9 mouse cellular contexts compared by ENCODE assay signal in the genomic region with DNA sequence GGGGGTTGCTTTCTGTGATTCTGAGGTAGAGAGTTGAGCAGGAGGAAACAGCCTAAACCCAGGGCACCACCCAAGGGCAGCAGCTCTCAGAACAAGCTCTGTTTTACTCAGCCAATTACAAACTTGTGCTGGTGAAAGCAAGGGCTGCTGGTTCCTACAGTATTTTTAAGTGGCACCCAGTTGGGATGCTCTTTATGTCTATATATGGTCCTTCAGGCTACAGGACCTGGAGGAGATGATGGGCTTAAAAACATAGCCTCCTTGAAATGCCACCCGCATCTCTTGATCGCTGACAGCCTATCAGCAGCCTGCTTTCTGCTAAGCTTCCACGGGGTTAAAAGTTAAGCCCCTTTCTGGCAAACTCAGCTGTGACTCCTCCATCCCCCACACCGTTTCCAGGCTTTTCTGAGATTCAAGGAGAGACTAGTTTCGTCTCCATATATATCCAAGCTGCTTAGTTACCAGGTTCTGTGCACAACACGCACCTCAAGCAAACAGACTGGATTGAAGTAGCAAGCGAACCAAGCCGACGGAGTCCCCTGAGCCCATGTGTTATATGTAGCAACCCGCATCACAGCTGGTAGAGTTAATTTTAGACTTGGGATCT. TPM values are rescaled to one million over a fixed set of nuclear protein-coding genes. Genes with fewer than 3 reads are reported as not detected.
DNase-seq lines count a peak whose midpoint lies in the region; ATAC-seq and TF ChIP-seq lines count a peak whose summit lies in the region.
"Had no signal": no experiment of that assay in that cellular context is flagged by ENCODE, and none has a peak within 500 bp of the region (broad histone marks: within the 10 kb centered on the region; RNA-seq: fewer than 3 reads in every experiment).

No protein-coding gene starts in this region.

- H3K4me2 ChIP-seq in heart, embryonic 14.5 days (ENCODE audit: low read length): peak overlapping the region; percentile 63
- peak overlapping the region; percentile 13; the same call in 1 of the 2 replicates for H3K4me2 ChIP-seq in midbrain, embryonic 14.5 days (ENCODE audit: low read length)

- WGBS in heart, embryonic 14.5 days: 9% methylated on average over 10 of the region's 10 CpGs
- WGBS in midbrain, embryonic 14.5 days: 15% methylated on average over 10 of the region's 10 CpGs

- DNase-seq in heart, adult 11 months: peak; percentile 73
- DNase-seq in heart, postnatal 36 days: no peak
- DNase-seq in brain, embryonic 14.5 days (ENCODE audit: low read depth): peak; percentile 40
- peak; percentile 42 for DNase-seq in midbrain, embryonic 14.5 days
- DNase-seq in urinary bladder, adult 18-20 months (ENCODE audit: low spot score in 2 of 2): no peak

- peaks cover 13 to 26% of the 10 kb centered on the region in 2 experiments for H3K4me1 ChIP-seq in heart, embryonic 14.5 days (ENCODE audit: control insufficient read depth in 2 of 2, insufficient read depth in 2 of 2, low read length in 2 of 2)
- peaks cover 10% of the 10 kb centered on the region; the same call in 1 of the 2 replicates for H3K4me1 ChIP-seq in midbrain, embryonic 14.5 days (ENCODE audit: control insufficient read depth, insufficient read depth, low read length)

- no peak for TF ChIP-seq POLR2A in brain, embryonic 14.5 days (IDR thresholded peaks at IDR 0.05; ENCODE audit: borderline replicate concordance, extremely low read depth, insufficient read depth, insufficient read length, poor library complexity, severe bottlenecking)

- intact Hi-C loops in heart, postnatal 36 days (cut with DNase I): no loop called here

- H3K9me3 ChIP-seq in heart, embryonic 14.5 days (ENCODE audit: control insufficient read depth, low read length): no peaks in the 10 kb centered on the region
- H3K9me3 ChIP-seq in midbrain, embryonic 14.5 days (ENCODE audit: control insufficient read depth, low read length): no peaks in the 10 kb centered on the region

- H3K36me3 ChIP-seq in heart, embryonic 14.5 days (ENCODE audit: control insufficient read depth, insufficient read depth, low read length): no peaks in the 10 kb centered on the region
- H3K36me3 ChIP-seq in midbrain, embryonic 14.5 days (ENCODE audit: control insufficient read depth, insufficient read depth, low read length): no peaks in the 10 kb centered on the region

- H3K4me3 ChIP-seq in heart, embryonic 14.5 days (ENCODE audit: control insufficient read depth in 1 of 2, insufficient read depth in 1 of 2, low read depth in 1 of 2, low read length in 2 of 2): peak overlapping the region; percentile 16 to 26
- no peak overlapping the region for H3K4me3 ChIP-seq in midbrain, embryonic 14.5 days (replicated peaks; ENCODE audit: low read depth, low read length)

- no peak for TF ChIP-seq CTCF in brain, embryonic 14.5 days (IDR thresholded peaks at IDR 0.05; ENCODE audit: borderline replicate concordance, extremely low read depth, insufficient read depth, insufficient read length)

- H3K27ac ChIP-seq in heart, embryonic 14.5 days (replicated peaks in 1 of 2; ENCODE audit: control insufficient read depth in 1 of 2, insufficient read depth in 1 of 2, low read depth in 2 of 2, low read length in 2 of 2): peak overlapping the region; percentile 96 to 99
- H3K27ac ChIP-seq in midbrain, embryonic 14.5 days (replicated peaks; ENCODE audit: low read depth, low read length): no peak overlapping the region
- H3K27ac ChIP-seq: liver, embryonic 14.5 days had no signal

- H3K27me3 ChIP-seq in heart, embryonic 14.5 days (ENCODE audit: control insufficient read depth, insufficient read depth, low read length): no peaks in the 10 kb centered on the region
- H3K27me3 ChIP-seq in midbrain, embryonic 14.5 days (ENCODE audit: control insufficient read depth, insufficient read depth, low read length): no peaks in the 10 kb centered on the region

- ATAC-seq in heart, embryonic 14.5 days (ENCODE audit: insufficient number of reproducible peaks, insufficient read depth, low FRiP score, low read depth): peak; percentile 78
- peak; percentile 34; the same call in 1 of the 2 replicates for ATAC-seq in midbrain, embryonic 14.5 days (ENCODE audit: low FRiP score, low TSS enrichment)
- no peak for ATAC-seq in inflammation-experienced regulatory T-cells, adult 6 months
- no peak for ATAC-seq in erythroblast, adult 5-6 weeks (replicated peaks; ENCODE audit: low FRiP score, poor library complexity, severe bottlenecking)

- H3K9ac ChIP-seq in heart, embryonic 14.5 days (ENCODE audit: low read length): peak overlapping the region; percentile 54
- no peak overlapping the region for H3K9ac ChIP-seq in midbrain, embryonic 14.5 days (replicated peaks; ENCODE audit: low read length)
- H3K9ac ChIP-seq: liver, embryonic 14.5 days had no signal

RNA-seq across cellular contexts. Expression of a gene that starts 8.9 kb away (rescaled TPM):
- 10 to 100 TPM; 24.0 to 26.8 TPM for total RNA-seq in heart, postnatal 36 days (2021)
- polyA plus RNA-seq in brain, embryonic 14.5 days (2012; rRNA removed): 14.1 and 16.6 TPM in 2 replicates
- polyA plus RNA-seq in heart, embryonic 14.5 days (2014; fragmentation: Nextera tagmentation; extraction: Ambion mirVana): 29.2 and 31.0 TPM in 2 replicates
- polyA plus RNA-seq in midbrain, embryonic 14.5 days (2014; fragmentation: Nextera tagmentation; extraction: Ambion mirVana): 13.4 and 13.7 TPM in 2 replicates
- 10 to 100 TPM in 1 of 3 experiments, 1 to 10 TPM in 2; 8.8 to 11.5 (median 8.9) TPM for polyA plus RNA-seq in inflammation-experienced regulatory T-cells, adult 6 months (2017; shearing (Covaris generic))
- total RNA-seq in erythroblast, adult 5-6 weeks (2015; ENCODE audit: low replicate concordance): 21.7 and 33.6 TPM in 2 replicates
- 15.7 and 19.4 TPM in 2 replicates for total RNA-seq in erythroblast, adult 5-6 weeks (2017; ENCODE audit: low replicate concordance)

RNA-seq across cellular contexts. Expression of a gene that starts 35.8 kb away (rescaled TPM):
- 100 to 1,000 TPM; 208 to 215 TPM for total RNA-seq in heart, postnatal 36 days (2021)
- 64.1 and 67.5 TPM in 2 replicates for polyA plus RNA-seq in brain, embryonic 14.5 days (2012; rRNA removed)
- 93.9 and 95.3 TPM in 2 replicates for polyA plus RNA-seq in heart, embryonic 14.5 days (2014; fragmentation: Nextera tagmentation; extraction: Ambion mirVana)
- polyA plus RNA-seq in midbrain, embryonic 14.5 days (2014; fragmentation: Nextera tagmentation; extraction: Ambion mirVana): 63.6 and 82.7 TPM in 2 replicates
- polyA plus RNA-seq in inflammation-experienced regulatory T-cells, adult 6 months (2017; shearing (Covaris generic)): 10 to 100 TPM in 1 of 3 experiments, 1 to 10 TPM in 2; 5.7 to 10.0 (median 7.8) TPM
- 15.9 and 26.3 TPM in 2 replicates for total RNA-seq in erythroblast, adult 5-6 weeks (2015; ENCODE audit: low replicate concordance)
- total RNA-seq in erythroblast, adult 5-6 weeks (2017; ENCODE audit: low replicate concordance): 17.6 and 31.3 TPM in 2 replicates

RNA-seq across cellular contexts. Expression of a gene that starts 53.1 kb away (rescaled TPM):
- 1 to 10 TPM; 2.8 to 3.3 TPM for total RNA-seq in heart, postnatal 36 days (2021)
- 41.3 and 51.2 TPM in 2 replicates for polyA plus RNA-seq in brain, embryonic 14.5 days (2012; rRNA removed)
- polyA plus RNA-seq in heart, embryonic 14.5 days (2014; fragmentation: Nextera tagmentation; extraction: Ambion mirVana): 34.8 and 37.4 TPM in 2 replicates
- 51.0 and 67.5 TPM in 2 replicates for polyA plus RNA-seq in midbrain, embryonic 14.5 days (2014; fragmentation: Nextera tagmentation; extraction: Ambion mirVana)
- polyA plus RNA-seq in inflammation-experienced regulatory T-cells, adult 6 months (2017; shearing (Covaris generic)): 10 to 100 TPM; 39.4 to 97.7 (median 42.7) TPM
- 66.0 and 106 TPM in 2 replicates for total RNA-seq in erythroblast, adult 5-6 weeks (2015; ENCODE audit: low replicate concordance)
- total RNA-seq in erythroblast, adult 5-6 weeks (2017; ENCODE audit: low replicate concordance): 75.0 and 113 TPM in 2 replicates

Comparison
In these comparisons a context has a peak if more than half of its experiments do, and no peak if none do; other contexts are left out.
1. DNase-seq: peak in heart, adult 11 months (single experiment), brain, embryonic 14.5 days (single experiment) and midbrain, embryonic 14.5 days (single experiment); none in heart, postnatal 36 days (0 of 2) and urinary bladder, adult 18-20 months (0 of 2).
2. ATAC-seq: peak in heart, embryonic 14.5 days (single experiment) and midbrain, embryonic 14.5 days (single experiment); none in inflammation-experienced regulatory T-cells, adult 6 months (single experiment) and erythroblast, adult 5-6 weeks (single experiment).